ENCODE assay signal across 8 mouse cellular contexts in genomic region chr11:59228122-59228953, GRCm38 (mm10). TPM values are rescaled to one million over a fixed set of nuclear protein-coding genes. Genes with fewer than 3 reads are reported as not detected.
DNase-seq lines count a peak whose midpoint lies in the region; ATAC-seq lines count a peak whose summit lies in the region.

Arf1 (minus strand) TSS chr11:59228270.

- intact Hi-C loops in gastrocnemius, postnatal 14 days (cut with DNase I; ENCODE audit: low total_unique reads) = no loop called here
- intact Hi-C loops in left cerebral cortex, postnatal 10 days (cut with DNase I) = loop anchor here (2.0 to 10.0 kb wide), 2 partner anchors 68 to 256 kb away; no protein-coding TSS in a partner anchor

- peak; percentile 88 for ATAC-seq in inflammation-experienced regulatory T-cells, adult 6 months
- peak; percentile 87 for ATAC-seq in megakaryocyte-erythroid progenitor cell, adult 5-6 weeks (replicated peaks; ENCODE audit: low FRiP score, low TSS enrichment, poor library complexity, severe bottlenecking)

- peak; percentile 96 for DNase-seq in adipocyte (ENCODE audit: low spot score)
- DNase-seq in embryo, embryonic 10 days (ENCODE audit: low spot score) = peak; percentile 95
- peak; percentile 96 for DNase-seq in gastrocnemius, postnatal 14 days
- DNase-seq in left cerebral cortex, postnatal 10 days (ENCODE audit: extremely low spot score in 1 of 2, low spot score in 2 of 2) = peak; percentile 93 to 97
- DNase-seq in right cerebral cortex, postnatal 25 days = peak; percentile 97
- peak; percentile 95 to 96 for DNase-seq in urinary bladder, postnatal 4 days (ENCODE audit: low spot score in 2 of 2)

RNA-seq across cellular contexts. Expression of gene Arf1, which starts in this region (rescaled TPM):
- total RNA-seq in gastrocnemius, postnatal 14 days (2021) = 100 to 1,000 TPM; 195 to 207 TPM
- 100 to 1,000 TPM; 339 to 371 (median 345) TPM for polyA plus RNA-seq in inflammation-experienced regulatory T-cells, adult 6 months (2017; shearing (Covaris generic))
- total RNA-seq in left cerebral cortex, postnatal 10 days (2021) = 100 to 1,000 TPM; 433 to 443 TPM
- 163 and 217 TPM in 2 replicates for total RNA-seq in megakaryocyte-erythroid progenitor cell, adult 5-6 weeks (2014; fragmentation: Nextera tagmentation)
- total RNA-seq in megakaryocyte-erythroid progenitor cell, adult 5-6 weeks (2017) = 282 and 284 TPM in 2 replicates

Comparison
In these comparisons a context has a peak if more than half of its experiments do, and no peak if none do; other contexts are left out.
1. Peak in every context shown above with its lines: DNase-seq and ATAC-seq.